ENCODE assay signal across 8 mouse cellular contexts in the genomic region with DNA sequence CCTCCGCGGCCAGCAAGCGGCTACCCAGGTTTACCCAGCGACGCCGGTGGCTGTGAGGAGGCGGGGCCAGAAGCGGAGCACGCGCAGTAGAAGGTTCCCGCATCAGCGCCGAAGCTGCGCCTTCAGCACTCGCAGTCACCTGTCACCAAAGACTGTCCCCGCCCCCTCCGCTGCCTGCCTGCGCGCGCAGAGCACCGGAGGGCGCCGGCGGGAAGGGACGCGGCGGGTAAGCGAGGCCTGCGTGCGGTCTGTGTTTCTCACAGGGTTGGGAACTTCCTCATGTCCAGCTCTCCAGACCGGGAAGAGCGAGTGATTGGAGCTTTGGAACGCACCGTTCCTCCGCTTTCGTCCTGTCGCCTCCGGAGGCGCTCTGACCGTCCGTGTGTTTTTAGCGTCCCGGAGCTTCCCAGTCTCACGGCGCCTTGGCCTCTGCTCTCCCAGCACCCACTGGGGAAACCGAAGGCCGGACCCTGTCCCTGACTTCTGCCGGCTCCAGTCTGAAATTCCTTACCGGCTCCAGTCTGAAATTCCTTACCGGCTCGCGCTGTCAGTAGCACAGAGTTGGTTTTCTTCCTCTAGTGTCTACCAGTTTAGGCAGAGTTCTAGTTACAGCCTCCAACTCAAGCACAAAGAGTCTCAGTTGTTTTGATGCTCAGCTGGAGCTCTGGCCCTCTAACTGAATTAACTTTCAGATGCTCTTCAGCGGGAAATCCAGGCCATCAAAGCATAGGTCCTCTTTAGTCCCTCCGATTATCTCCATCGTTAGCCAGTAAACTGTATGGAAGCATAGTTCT. TPM values are rescaled to one million over a fixed set of nuclear protein-coding genes. Genes with fewer than 3 reads are reported as not detected.
A peak's percentile ranks its signal among the peaks of the same experiment; 100 is the strongest.
DNase-seq lines count a peak whose midpoint lies in the region; ATAC-seq and TF ChIP-seq lines count a peak whose summit lies in the region.

TSS of gene Ipp (plus strand) at position 125 of the 794 bp plus-strand sequence.

- no peaks in the 10 kb centered on the region for H3K9me3 ChIP-seq in hindbrain, embryonic 10.5 days
- no peaks in the 10 kb centered on the region for H3K9me3 ChIP-seq in lung, postnatal 0 days (ENCODE audit: low read length)

- H3K27me3 ChIP-seq in hindbrain, embryonic 10.5 days (ENCODE audit: insufficient read depth, poor library complexity, severe bottlenecking): no peaks in the 10 kb centered on the region
- no peaks in the 10 kb centered on the region for H3K27me3 ChIP-seq in lung, postnatal 0 days (replicated peaks; ENCODE audit: insufficient read depth, low read length)

- no peak for TF ChIP-seq EP300 in lung, postnatal 0 days (IDR thresholded peaks at IDR 0.05)

- TF ChIP-seq CTCF in lung, postnatal 0 days (IDR thresholded peaks at IDR 0.05): peak; percentile 57

- peak within 1 kb of the TSS; percentile 64 for H3K9ac ChIP-seq in lung, postnatal 0 days (replicated peaks; ENCODE audit: low read depth)

- peak within 1 kb of the TSS; percentile 67 for H3K4me3 ChIP-seq in hindbrain, embryonic 10.5 days
- peak within 1 kb of the TSS; percentile 57 for H3K4me3 ChIP-seq in lung, postnatal 0 days (ENCODE audit: low read depth, low read length)

- under 1% methylated on average over 55 of the region's 55 CpGs for WGBS in hindbrain, embryonic 10.5 days
- WGBS in lung, postnatal 0 days: 3% methylated on average over 45 of the region's 55 CpGs

- peaks cover 15% of the 10 kb centered on the region for H3K36me3 ChIP-seq in hindbrain, embryonic 10.5 days
- no peaks in the 10 kb centered on the region for H3K36me3 ChIP-seq in lung, postnatal 0 days (ENCODE audit: insufficient read depth, low read length)

- peaks cover 19% of the 10 kb centered on the region for H3K4me1 ChIP-seq in hindbrain, embryonic 10.5 days (replicated peaks)
- no peaks in the 10 kb centered on the region for H3K4me1 ChIP-seq in lung, postnatal 0 days (ENCODE audit: insufficient read depth, low read depth, low read length)

- peak; percentile 99 for ATAC-seq in frontal cortex, adult (ENCODE audit: low TSS enrichment)
- ATAC-seq in lung, postnatal 0 days: peak; percentile 99

- peak; percentile 91 for DNase-seq in MN1 (ENCODE audit: low spot score)
- DNase-seq in cerebellum, adult 9-10 months: peak; percentile 96
- peak; percentile 93 for DNase-seq in hindbrain, embryonic 10.5 days (ENCODE audit: low spot score)
- DNase-seq in layer of hippocampus, adult 9-11 months: peak; percentile 95
- DNase-seq in lung, postnatal 0 days (ENCODE audit: low spot score): peak; percentile 96
- DNase-seq in ovary, postnatal 14 days (ENCODE audit: low spot score): peak; percentile 87
- peak; percentile 98 for DNase-seq in thymus, postnatal 14 days

- H3K27ac ChIP-seq in hindbrain, embryonic 10.5 days: peak within 1 kb of the TSS; percentile 94
- H3K27ac ChIP-seq in lung, postnatal 0 days (ENCODE audit: low read length): peak within 1 kb of the TSS; percentile 88

- H3K4me2 ChIP-seq in lung, postnatal 0 days (replicated peaks; ENCODE audit: low read depth, low read length): peak within 1 kb of the TSS; percentile 67

RNA-seq across cellular contexts. Expression of gene Ipp, which starts in this region (rescaled TPM):
- 12.5 and 17.5 TPM in 2 replicates for polyA plus RNA-seq in hindbrain, embryonic 10.5 days (2016; fragmentation: Nextera tagmentation; extraction: Ambion mirVana)
- polyA plus RNA-seq in lung, postnatal 0 days (2015; fragmentation: Nextera tagmentation; extraction: Ambion mirVana): 6.7 and 7.4 TPM in 2 replicates

Comparison
In these comparisons a context has a peak if more than half of its experiments do, and no peak if none do; other contexts are left out.
1. Peak in every context shown above with its lines: DNase-seq, ATAC-seq, H3K4me3 ChIP-seq and H3K27ac ChIP-seq.